Mouse (Mus musculus) gastrocnemius, postnatal 10 days (tissue): ENCODE measurements around the gene Nedd4. TPM values are rescaled to one million over a fixed set of nuclear protein-coding genes. Genes with fewer than 3 reads are reported as not detected.

Experiments
- DNase-seq: peaks from one replicate; pipeline ENCODE4 v3.0.0; 2021; ENCODE audit warnings: mixed read lengths
- total RNA-seq, 2 experiments: library from RNA; stranded (reverse); gene quantifications; 2 replicates each; pipeline ENCODE4 v1.2.3; 2021

The Nedd4 gene
- total RNA-seq, 2 experiments from 2014 or later, result 563 to 619 TPM

GRCm38 (mm10) chr9:72678771-72679170 is 16.6 kb downstream of the Nedd4 start:
- no peak for DNase-seq

DNA sequence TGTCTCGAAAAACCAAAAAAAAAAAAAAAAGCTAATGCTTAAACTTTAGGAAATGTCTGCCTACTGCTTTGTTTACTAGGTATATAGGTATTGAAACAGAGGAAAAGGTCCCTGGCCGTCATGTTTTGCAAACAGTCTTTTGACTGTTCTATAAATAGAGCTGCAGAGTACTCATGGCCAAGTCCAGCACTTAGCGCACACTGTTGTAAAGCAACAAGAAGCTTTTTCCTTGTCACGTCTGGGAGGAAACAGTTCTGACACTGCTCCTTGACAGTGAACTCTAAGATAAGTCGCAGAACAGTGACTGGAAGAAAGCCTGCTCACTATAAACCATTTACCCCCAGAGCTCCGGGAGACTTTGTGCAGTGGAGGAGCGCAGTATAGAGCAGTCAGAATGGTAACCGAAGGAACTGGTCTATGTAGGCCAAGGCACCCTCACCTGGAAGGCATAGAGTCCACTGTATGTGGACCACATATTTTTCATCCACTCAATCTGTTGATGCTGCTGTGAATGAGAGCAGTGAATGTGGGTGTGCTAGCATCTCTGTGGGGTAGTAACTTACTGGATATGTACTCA is 19.6 kb downstream of the Nedd4 start:
- no peak for DNase-seq

GRCm38 (mm10) chr9:72683268-72683667 is 21.1 kb downstream of the Nedd4 start:
- DNase-seq, result no peak

DNA sequence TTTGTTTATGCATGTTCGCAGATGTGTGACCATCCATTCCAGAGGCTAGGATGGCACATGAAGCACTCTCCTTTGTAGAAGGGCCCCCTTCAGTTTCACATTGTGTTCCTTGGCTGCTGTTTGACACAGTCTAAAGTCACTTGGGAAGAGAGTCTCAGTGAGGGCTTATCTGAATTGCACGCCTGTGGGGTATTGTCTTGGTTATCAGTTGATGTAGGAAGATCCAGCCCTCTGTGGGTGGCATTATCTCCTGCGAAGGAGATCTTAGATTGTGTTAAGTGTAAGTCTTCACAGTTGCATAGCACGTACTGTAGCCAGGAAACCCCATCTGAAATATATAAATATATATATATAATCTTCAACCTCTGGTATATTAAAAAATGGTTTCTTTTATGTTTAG is 23.1 kb downstream of the Nedd4 start:
- no peak for DNase-seq

GRCm38 (mm10) chr9:72686506-72686905 is 24.4 kb downstream of the Nedd4 start:
- no peak for DNase-seq

DNA sequence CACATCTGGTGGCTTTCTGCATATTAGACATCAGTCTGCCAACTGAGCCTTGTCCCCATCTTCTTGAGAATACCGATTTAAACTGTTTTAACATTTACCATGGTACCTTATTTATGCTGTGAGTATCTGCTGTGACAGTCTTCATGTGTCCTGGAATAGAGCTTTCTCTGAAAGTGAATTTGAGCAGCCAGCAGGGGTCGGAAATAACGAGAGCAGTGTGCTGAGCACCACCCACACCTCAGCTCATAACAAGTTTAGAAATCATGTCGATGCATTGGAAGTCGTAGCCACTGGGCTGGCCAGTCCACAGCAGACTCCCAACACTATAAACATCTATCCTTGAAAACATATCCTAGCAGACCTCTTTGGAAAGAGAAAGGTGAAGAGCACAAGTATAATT is 27.4 kb downstream of the Nedd4 start:
- no peak for DNase-seq

- no peak for DNase-seq
These were observed 28.7 kb downstream of the Nedd4 start for GRCm38 (mm10) chr9:72690811-72691210.

- DNase-seq, result no peak
These were observed 29.8 kb downstream of the Nedd4 start for GRCm38 (mm10) chr9:72691942-72692341.

DNA sequence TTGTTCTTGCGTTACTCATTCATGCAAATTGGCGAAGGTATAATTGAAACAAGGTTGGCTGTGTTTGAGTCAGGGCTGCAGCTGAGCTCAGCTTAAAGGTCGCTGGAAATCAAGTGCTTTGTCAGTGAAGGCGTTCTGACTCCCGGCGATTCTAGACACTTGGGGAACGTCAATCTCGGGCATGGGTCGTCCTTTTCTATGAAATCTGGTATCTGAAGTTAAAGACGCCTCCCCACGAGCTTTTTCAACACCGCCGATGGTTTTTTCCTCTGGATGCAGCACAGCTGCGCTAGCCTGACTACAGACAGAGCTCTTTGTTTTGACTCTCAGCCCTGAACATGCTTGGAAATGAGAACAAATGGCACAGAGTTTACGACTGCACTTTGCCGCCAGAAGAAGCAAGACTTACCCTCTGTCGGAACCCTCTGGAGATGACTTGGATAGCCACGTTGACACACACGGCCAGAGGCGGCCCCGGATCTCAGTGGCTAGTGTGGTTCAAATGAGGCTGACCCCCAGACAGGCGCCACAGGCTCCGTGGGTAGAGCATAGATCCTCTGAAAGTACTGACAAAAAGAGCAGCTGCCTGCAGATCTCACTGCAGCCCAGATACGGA is 31.0 kb downstream of the Nedd4 start:
- DNase-seq, result no peak

- no peak for DNase-seq
These were observed 31.7 kb downstream of the Nedd4 start for GRCm38 (mm10) chr9:72693861-72694260.

- no peak for DNase-seq
These were observed 34.4 kb downstream of the Nedd4 start for GRCm38 (mm10) chr9:72696508-72696907.

- no peak for DNase-seq
These were observed 35.6 kb downstream of the Nedd4 start for GRCm38 (mm10) chr9:72697779-72698178.

DNA sequence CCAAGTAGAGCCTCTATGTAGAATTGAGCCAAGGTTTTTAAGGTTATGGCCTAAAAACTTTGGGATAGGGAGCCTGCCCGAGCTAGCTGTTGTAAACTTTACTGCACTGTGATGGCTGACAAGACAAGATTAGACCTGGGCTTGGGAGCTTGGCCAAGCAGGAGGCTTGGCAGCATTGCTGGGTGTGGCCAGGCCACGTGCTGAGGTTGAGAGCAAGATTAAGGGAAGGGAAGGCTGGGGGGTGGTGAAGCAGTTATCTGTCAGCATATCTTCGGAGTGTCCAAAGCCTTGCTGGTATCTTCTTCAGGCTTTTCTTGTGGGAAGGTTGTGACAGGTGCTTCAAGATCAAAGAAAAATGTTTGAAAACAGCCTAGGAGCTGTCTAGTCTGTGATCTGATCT is 37.6 kb downstream of the Nedd4 start:
- peak; percentile 49 for DNase-seq

GRCm38 (mm10) chr9:72701441-72701840 is 39.3 kb downstream of the Nedd4 start:
- DNase-seq, result no peak

GRCm38 (mm10) chr9:72702075-72702474 is 39.9 kb downstream of the Nedd4 start:
- peak; percentile 55 for DNase-seq

GRCm38 (mm10) chr9:72703142-72703541 is 41.0 kb downstream of the Nedd4 start:
- DNase-seq, result no peak

DNA sequence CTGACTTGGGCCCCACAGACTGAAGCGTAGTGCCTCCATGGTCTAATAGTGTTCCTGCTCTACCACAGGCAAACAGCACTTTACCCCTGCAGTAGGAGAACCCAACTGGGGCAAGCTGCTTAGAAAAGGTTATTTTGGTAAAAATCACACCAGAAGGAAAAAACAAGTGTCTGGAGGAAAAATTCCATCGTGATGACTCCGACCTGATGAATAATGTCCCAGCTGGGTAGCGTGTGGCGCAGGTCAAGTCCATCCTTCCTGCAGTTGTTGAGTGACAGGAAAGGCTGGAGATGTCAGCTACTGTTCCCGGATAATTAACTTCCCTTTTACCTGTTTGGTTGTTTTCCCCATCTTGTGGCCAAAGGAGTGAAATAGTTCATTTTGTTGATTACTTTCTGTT is 41.6 kb downstream of the Nedd4 start:
- no peak for DNase-seq

- DNase-seq, result no peak
These were observed 43.1 kb downstream of the Nedd4 start for GRCm38 (mm10) chr9:72705270-72705669.

- DNase-seq, result no peak
These were observed 45.9 kb downstream of the Nedd4 start for GRCm38 (mm10) chr9:72707999-72708398.

DNA sequence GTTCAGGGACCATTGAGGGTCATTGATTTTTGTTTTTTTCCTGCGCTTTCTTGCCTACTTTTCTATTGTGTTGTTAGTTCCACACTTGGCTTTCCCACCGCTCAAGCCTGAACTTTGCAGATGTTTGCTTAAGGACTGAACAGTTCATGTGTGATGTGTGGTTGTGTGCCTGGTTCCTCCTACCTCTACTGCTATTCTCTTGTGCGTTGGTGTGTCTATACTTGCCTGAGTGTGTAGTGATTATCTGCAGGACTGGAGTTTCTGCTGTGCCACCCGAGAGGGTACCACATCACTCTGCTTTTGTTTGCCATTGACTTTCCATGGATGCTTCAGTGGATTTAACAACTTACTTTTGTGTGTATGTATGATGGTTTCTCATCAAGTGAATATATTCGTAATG is 46.5 kb downstream of the Nedd4 start:
- no peak for DNase-seq

GRCm38 (mm10) chr9:72710060-72710459 is 47.9 kb downstream of the Nedd4 start:
- no peak for DNase-seq

GRCm38 (mm10) chr9:72714945-72715344 is 52.8 kb downstream of the Nedd4 start:
- peak; percentile 35 for DNase-seq

- no peak for DNase-seq
These were observed 54.1 kb downstream of the Nedd4 start for GRCm38 (mm10) chr9:72716200-72716599.

GRCm38 (mm10) chr9:72719143-72719542 is 57.0 kb downstream of the Nedd4 start:
- no peak for DNase-seq

DNA sequence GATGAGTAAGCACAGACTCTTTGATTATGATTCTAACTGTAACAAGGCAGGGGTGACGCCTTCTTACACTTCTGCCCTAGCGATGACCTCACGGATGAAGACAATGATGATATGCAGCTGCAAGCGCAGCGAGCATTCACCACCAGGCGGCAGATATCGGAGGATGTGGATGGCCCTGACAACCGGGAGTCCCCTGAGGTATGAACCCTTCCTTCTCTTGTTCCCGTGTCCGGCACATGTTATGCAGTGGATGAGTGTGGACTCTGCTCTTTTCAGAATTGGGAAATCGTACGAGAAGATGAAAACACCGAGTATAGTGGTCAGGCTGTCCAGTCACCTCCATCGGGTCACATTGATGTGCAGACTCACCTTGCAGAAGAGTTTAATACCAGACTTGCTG is 59.1 kb downstream of the Nedd4 start:
- no peak for DNase-seq
